Mouse (Mus musculus) embryonic stem cell, embryonic (primary cell): ENCODE data around the gene Gne.

Experiments used
- CTCF ChIA-PET, 4 experiments: fragments of 300-600 bp in 2 of 4; fragments of 350-600 bp in 2 of 4; sonication (Branson Sonifier 250); formaldehyde crosslinking; loops; one replicate each; lab custom pipeline; 2022; ENCODE audit warnings: inconsistent platforms in 2 of 4; lab: Charles Lee
- POLR2A ChIA-PET, 4 experiments: fragments of 300-600 bp in 2 of 4; fragments of 350-600 bp in 2 of 4; sonication (Branson Sonifier 250); formaldehyde crosslinking; loops; one replicate each; lab custom pipeline; 2022; ENCODE audit warnings: antibody characterized with exemption in 4 of 4, inconsistent platforms in 1 of 4; lab: Charles Lee

The Gne gene

DNA sequence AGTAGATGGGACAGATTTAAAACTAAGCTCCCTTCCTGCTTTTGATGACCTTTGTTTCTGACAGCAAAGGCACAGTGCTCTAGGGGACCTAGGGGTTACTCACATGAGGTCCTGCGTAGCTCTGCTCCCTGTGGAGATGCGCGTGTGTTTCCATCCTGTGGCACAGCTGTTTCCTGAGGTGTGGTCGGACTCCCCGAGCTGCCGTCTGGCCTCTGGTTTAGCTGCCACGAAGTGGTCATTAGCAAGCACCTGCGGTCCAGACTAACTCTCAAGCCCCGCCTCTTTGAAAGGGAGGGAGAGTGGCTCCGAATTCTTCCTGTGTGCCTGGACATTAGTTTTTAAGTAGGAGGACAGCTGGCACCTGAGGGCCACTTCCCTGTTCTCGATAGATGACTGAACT is at the start of gene Gne:
Gene Gne (minus strand): TSS at position 233 of the 400 bp plus-strand sequence.
- CTCF ChIA-PET: interaction anchor here in 3 of 4 experiments (0.6 to 1.5 kb wide), 7 partner anchors 14 to 155 kb away, joined by 3 to 5 read pairs (median 3); no protein-coding TSS in a partner anchor

GRCm38 (mm10) chr4:44126805-44127204 is 42.8 kb upstream of the Gne start:
- POLR2A ChIA-PET: interaction anchor here in 1 of 4 experiments (1.3 to 2.8 kb wide), 3 partner anchors 9 to 16 kb away, joined by 4 to 8 read pairs (median 6); no protein-coding TSS in a partner anchor
- CTCF ChIA-PET: interaction anchor here in 2 of 4 experiments (1.1 to 1.2 kb wide), 2 partner anchors 9 to 220 kb away, joined by 3 read pairs; no protein-coding TSS in a partner anchor

More for the DNA sequence above, at the start of gene Gne:
- POLR2A ChIA-PET: interaction anchor here in 2 of 4 experiments (0.7 to 2.1 kb wide), 15 partner anchors 10 to 79 kb away, joined by 3 to 13 read pairs (median 5); no protein-coding TSS in a partner anchor

- POLR2A ChIA-PET: interaction anchor here in 3 of 4 experiments (0.6 to 2.2 kb wide), 12 partner anchors 11 to 107 kb away, joined by 3 to 9 read pairs (median 4); no protein-coding TSS in a partner anchor
- CTCF ChIA-PET: interaction anchor here (0.5 to 2.7 kb wide), 44 partner anchors 8 to 688 kb away, joined by 3 to 26 read pairs (median 3); partner anchors contain the start of gene Gne (in 3 of the 4)
These were observed 35.6 kb upstream of the Gne start for GRCm38 (mm10) chr4:44119410-44120201.

- ChIA-PET POLR2A (interaction anchor here in 2 of 4 experiments (0.8 to 1.6 kb wide), 3 partner anchors 53 kb away, joined by 3 to 5 read pairs (median 3); no protein-coding TSS in a partner anchor), CTCF (interaction anchor here in 2 of 4 experiments (1.0 to 1.2 kb wide), 2 partner anchors 10 to 48 kb away, joined by 3 read pairs; no protein-coding TSS in a partner anchor)
These were observed 31.1 kb upstream of the Gne start for GRCm38 (mm10) chr4:44115046-44115445.

DNA sequence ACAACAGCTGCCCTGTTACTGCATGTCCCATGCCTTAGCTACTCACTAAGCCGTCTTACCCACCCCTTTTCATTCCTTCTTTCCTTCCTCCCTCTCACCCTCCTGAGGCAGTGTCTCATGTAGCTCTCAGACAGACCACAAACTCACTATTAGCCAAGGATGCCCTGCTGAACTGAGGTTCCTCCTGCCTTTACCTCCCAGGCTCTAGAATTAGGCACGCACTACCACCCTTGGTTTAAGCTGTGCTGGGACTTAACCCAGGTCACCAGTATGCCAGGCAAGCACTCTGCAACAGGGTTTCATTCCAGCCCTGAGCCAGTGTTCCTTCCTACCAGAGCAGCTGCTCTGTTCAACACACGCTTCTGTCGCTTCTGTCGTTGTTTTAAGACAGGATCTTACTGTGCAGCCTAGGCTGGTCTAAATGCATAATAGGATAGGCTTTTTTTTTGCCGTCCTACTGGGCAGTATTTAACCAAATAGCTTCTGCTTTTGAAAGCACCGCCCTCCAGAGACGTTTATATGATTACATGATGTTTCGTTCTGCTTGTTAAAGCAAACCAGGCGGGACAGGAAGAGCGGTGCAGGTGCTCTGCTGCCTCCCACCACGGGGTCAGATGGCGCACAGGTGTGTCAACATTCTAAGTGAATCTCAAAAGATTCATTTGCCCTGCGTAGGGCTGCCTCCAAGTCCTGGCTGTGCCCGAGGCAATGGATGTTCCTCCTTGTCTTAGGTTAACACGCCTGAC is 29.6 kb upstream of the Gne start:
- ChIA-PET POLR2A (interaction anchor here in 3 of 4 experiments (0.6 to 2.0 kb wide), 14 partner anchors 9 to 185 kb away, joined by 3 to 6 read pairs (median 4); no protein-coding TSS in a partner anchor), CTCF (interaction anchor here (0.5 to 1.5 kb wide), 9 partner anchors 13 to 612 kb away, joined by 3 to 5 read pairs (median 4); partner anchors contain the start of gene Rnf38 (in 1 of the 4))

DNA sequence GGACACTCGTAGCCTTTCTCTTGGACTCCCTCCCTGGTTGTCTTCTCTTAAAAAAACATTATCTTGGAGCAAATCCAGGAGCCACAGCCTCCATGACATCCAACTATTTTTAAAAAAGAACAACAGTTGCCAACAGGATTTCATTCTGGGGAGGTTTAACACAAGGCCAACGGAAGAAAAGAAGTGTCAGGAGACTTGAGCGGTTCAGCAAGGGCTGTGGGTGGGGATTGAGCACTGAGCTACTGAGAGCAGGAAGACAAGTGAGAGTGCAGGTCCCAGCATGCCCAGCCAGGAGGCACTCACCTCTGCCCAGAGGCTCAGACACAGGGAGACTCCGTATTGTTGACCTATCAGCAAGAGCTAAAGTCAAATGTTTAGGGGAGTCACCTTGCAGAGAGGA is 28.8 kb upstream of the Gne start:
- ChIA-PET POLR2A (interaction anchor here in 3 of 4 experiments (0.5 to 2.0 kb wide), 12 partner anchors 8 to 380 kb away, joined by 3 to 6 read pairs (median 4); no protein-coding TSS in a partner anchor), CTCF (interaction anchor here (0.5 to 1.5 kb wide), 7 partner anchors 12 to 403 kb away, joined by 3 to 8 read pairs (median 4); partner anchors contain the start of genes Olfr71 (in 1 of the 4) and Rnf38 (in 1 of the 4))

DNA sequence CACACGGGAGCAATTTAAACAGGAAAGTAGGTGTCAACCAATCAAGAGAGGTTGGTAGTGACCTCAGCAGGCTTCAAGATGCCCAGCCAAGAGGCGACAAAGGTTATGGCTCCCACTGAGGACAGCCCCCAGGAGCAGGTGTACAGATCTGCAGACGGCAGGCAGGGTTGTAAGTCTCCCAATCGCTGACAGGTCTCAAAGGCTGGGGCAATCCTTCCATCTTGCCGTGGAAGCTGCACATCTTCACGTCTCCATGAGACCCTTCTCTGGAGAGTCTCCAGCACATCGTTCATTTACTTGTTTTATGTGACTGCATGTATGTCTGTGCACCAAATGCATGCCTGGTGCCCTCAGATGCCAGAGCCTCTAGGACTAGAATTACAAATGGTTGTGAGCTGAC is 26.8 kb upstream of the Gne start:
- CTCF ChIA-PET: interaction anchor here in 1 of 4 experiments (0.9 to 1.0 kb wide), 2 partner anchors 9 to 219 kb away, joined by 3 read pairs; no protein-coding TSS in a partner anchor

GRCm38 (mm10) chr4:44108297-44108696 is 24.3 kb upstream of the Gne start:
- POLR2A ChIA-PET: interaction anchor here in 2 of 4 experiments (0.6 to 1.1 kb wide), 2 partner anchors 10 to 65 kb away, joined by 4 read pairs; no protein-coding TSS in a partner anchor

More for the DNA sequence above, 26.8 kb upstream of the Gne start:
- POLR2A ChIA-PET: no interaction called here

DNA sequence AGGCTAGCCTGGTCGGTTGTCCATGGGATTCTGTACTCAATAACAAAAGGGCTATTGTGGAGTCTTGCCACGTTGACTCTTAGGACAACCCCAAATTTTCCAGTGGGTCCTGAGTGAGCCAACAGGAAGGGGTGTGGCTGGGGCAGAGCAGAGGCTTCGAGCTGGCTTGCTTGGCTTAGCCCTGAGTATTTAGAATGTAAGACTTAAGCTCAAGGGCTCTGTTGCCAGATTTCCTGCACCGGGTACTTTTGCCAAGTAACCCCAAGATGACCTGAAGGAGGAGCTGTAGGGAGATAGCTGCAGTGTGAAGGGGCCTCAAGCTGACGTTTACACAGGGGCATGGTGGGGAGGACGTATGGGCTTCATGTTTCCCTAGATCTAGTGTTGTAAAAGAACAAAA is 23.4 kb upstream of the Gne start:
- POLR2A ChIA-PET: interaction anchor here in 2 of 4 experiments (0.6 to 1.6 kb wide), 6 partner anchors 12 to 41 kb away, joined by 3 to 5 read pairs (median 4); partner anchors contain the start of gene Gne (in 1 of the 2)
- CTCF ChIA-PET: interaction anchor here in 3 of 4 experiments (0.8 to 2.4 kb wide), 5 partner anchors 11 to 216 kb away, joined by 3 to 11 read pairs (median 5); no protein-coding TSS in a partner anchor

More at GRCm38 (mm10) chr4:44108297-44108696, 24.3 kb upstream of the Gne start:
- CTCF ChIA-PET: interaction anchor here (0.6 to 2.4 kb wide), 6 partner anchors 11 to 247 kb away, joined by 3 to 6 read pairs (median 3); no protein-coding TSS in a partner anchor

DNA sequence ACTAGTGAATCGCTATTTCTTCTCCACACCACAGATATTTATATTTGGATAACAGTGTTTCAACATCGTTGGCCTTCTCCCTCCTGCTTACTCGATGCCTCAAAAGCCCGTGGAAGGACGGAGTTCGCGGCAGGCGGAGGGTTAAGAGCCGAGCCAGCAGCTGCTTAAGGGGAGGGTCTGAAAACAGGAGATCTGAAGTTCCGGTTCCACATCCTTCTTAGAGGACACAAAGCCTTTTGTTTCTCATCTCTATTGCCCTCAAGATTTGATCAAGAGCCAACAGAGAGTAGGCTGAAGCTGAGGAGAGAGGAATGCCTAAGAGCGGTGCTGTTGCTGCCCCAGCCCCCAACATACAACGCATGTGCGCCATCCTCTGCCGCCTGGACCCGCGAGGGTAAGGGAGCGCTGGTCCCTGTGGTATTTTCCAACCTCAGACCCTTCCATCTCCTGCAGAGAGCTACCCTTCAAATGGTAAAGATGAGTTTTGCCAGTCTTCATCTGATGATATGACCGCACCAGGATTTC is 22.4 kb upstream of the Gne start:
- CTCF ChIA-PET: interaction anchor here in 3 of 4 experiments (0.6 to 1.6 kb wide), 7 partner anchors 13 to 343 kb away, joined by 3 to 11 read pairs (median 3); no protein-coding TSS in a partner anchor
- POLR2A ChIA-PET: interaction anchor here in 2 of 4 experiments (0.6 to 1.6 kb wide), 6 partner anchors 9 to 324 kb away, joined by 3 to 4 read pairs (median 4); no protein-coding TSS in a partner anchor

DNA sequence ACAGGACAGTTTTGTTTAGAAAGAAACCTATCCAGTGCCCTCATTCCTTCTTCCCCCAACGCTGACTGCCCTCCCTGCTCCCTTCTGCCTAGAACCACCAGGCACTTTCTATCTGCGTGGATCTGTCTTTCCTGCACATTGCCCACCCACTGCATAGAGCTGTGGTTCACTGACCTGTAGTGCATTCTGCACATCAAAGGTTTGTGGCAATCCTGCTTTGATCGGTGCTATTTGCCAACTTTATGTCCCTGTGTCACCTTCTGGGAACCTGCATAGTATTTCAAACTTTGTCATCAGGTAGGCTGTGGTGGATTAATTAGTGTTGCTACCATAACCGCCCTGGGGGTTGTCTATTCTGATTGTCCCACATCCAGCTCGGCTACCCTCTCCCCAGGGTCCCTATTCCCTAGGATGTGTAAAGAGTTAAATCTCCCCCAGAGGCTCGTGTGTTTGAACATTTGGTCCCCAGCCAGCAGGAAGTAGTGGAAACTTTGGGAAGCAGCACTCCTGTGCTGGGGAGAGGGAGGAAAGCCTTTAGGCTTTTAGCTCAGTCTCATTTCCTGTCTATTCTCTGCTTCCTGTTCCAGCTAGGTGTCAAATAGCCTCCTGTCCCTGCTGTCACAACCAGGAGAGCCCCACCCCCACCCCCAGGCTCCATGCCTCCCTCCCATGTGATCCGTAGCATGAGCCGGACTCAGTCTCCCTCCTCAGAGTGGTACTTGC is 20.4 kb upstream of the Gne start:
- POLR2A ChIA-PET: interaction anchor here in 2 of 4 experiments (0.5 to 2.2 kb wide), 7 partner anchors 9 to 870 kb away, joined by 4 to 8 read pairs (median 4); partner anchors contain the start of gene Gne (in 1 of the 2)
- CTCF ChIA-PET: interaction anchor here in 3 of 4 experiments (0.6 to 2.2 kb wide), 3 partner anchors 15 to 69 kb away, joined by 3 to 6 read pairs (median 3); no protein-coding TSS in a partner anchor

- POLR2A ChIA-PET: interaction anchor here in 2 of 4 experiments (1.7 to 2.2 kb wide), 3 partner anchors 19 to 92 kb away, joined by 5 to 8 read pairs (median 6); partner anchors contain the start of gene Gne (in 1 of the 2)
- CTCF ChIA-PET: interaction anchor here in 2 of 4 experiments (0.7 to 2.2 kb wide), 3 partner anchors 16 to 178 kb away, joined by 3 to 6 read pairs (median 3); no protein-coding TSS in a partner anchor
These were observed 19.6 kb upstream of the Gne start for GRCm38 (mm10) chr4:44103620-44104019.

DNA sequence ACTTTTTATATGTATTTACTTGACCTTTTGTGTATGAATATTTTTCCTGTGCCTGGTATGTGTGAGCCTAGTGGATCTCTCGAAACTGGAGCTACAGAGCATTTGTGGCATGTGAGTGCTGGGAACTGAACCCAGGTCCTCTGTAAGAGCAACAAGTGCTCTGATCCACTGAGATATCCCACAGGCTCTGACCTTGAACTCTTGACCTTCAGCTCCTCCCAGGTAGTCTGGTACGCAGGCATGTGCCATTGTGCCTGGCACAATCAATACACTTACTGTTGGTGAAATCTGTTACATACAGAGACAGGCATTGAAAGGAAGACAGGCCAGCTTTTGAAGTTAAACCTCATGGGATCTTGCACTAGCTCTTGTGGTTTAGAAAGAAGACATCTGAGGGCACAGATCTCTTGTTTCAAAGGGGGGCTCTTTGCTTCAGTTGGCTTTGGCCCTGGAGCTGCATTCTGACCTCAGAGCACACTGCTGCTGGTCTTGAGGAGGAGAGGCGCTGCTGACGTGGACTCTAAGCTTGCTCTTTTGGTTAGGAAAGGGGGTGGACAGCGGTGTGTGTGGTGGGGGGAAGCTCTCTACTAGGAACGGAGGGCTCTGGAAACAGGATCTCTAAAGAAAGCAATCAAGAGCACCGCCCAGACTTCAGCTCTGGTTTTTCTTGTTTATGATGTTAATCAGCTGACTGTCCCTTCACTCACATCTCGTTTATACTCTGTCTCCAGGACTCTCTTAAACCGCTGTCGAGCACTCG is 13.8 kb upstream of the Gne start:
- POLR2A ChIA-PET: interaction anchor here in 3 of 4 experiments (0.6 to 1.4 kb wide), 14 partner anchors 9 to 201 kb away, joined by 3 to 8 read pairs (median 3); partner anchors contain the start of gene Gne (in 1 of the 3)
- CTCF ChIA-PET: interaction anchor here in 3 of 4 experiments (0.7 to 1.3 kb wide), 6 partner anchors 13 to 234 kb away, joined by 3 to 6 read pairs (median 4); partner anchors contain the start of gene Gne (in 1 of the 3)

DNA sequence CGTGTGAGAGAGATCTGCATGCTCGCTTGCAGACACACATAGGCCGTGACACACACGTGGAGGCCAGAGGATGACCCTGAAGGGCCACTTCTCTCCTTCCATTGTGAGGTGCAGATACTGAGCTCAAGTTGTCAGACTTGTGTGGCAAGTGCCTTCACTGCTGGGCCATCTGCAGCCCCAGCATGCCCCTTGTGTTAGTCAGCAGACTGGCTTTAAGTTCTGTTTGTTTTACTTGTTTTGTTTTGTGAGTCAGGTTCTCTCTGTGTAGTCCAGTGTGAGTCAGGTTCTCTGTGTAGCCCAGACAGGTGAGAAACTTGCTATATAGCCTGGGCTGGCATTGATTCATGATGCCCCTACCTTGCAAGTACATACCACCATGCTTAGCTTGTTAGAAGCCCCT is 10.5 kb upstream of the Gne start:
- POLR2A ChIA-PET: interaction anchor here in 2 of 4 experiments (0.6 to 2.0 kb wide), 4 partner anchors 10 to 209 kb away, joined by 3 to 10 read pairs (median 4); partner anchors contain the start of gene Gne (in 2 of the 2)
- CTCF ChIA-PET: no interaction called here

GRCm38 (mm10) chr4:44092359-44092758 is 8.4 kb upstream of the Gne start:
- ChIA-PET CTCF (no interaction called here), POLR2A (interaction anchor here in 1 of 4 experiments (0.7 kb wide), 1 partner anchor 15 kb away, joined by 3 read pairs; no protein-coding TSS in a partner anchor)
